Mouse (Mus musculus): Measurements from ENCODE around the gene Larp1b. TPM values are rescaled to one million over a fixed set of nuclear protein-coding genes. Genes with fewer than 3 reads are reported as not detected.

The Larp1b gene
- polyA plus RNA-seq (2012; rRNA removed): 10.4 and 12.1 TPM in 2 replicates

GRCm38 (mm10) chr3:40949170-40949902 lies at the start of gene Larp1b:
Larp1b (plus strand) TSS chr3:40949828.

DNA sequence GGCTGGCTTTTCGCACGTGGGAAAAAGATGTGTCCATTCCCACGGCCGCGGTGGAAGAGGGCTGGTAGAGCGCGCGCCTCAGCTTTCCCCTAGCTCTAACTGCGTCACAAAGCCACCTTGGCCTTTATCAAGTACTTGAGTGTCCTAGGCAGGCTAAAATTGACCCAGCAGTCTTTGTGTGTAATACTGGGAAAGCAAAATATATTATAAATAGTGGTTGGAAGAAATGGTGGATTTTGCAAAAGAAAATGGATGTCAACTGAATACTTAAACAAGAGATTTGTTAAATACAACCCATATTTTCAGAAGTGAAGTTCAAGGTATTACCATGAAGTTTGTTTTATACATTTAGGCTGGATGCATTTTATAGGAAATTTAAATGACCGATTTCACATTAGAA lies 47.2 kb upstream of the Larp1b start, which contains the start of gene 1700034I23Rik:
TSS of gene 1700034I23Rik (minus strand) at position 101 of the 400 bp plus-strand sequence.

GRCm38 (mm10) chr3:41082885-41083789 lies 133.5 kb downstream of the Larp1b start, which contains the start of gene Pgrmc2:
Pgrmc2 (minus strand) TSS chr3:41083046.

Other genes starting within 250 kb of the Larp1b start
- 0.23 and 0.28 TPM in 2 replicates for gene Slc25a31, start 241.0 kb upstream of the Larp1b start, polyA plus RNA-seq (2012; rRNA removed)
- 16.2 and 21.1 TPM in 2 replicates for gene Hspa4l, start 205.3 kb upstream of the Larp1b start, polyA plus RNA-seq (2012; rRNA removed)
- 9.1 and 10.5 TPM in 2 replicates for gene Plk4, start 149.8 kb upstream of the Larp1b start, polyA plus RNA-seq (2012; rRNA removed)
- 14.3 and 16.5 TPM in 2 replicates for gene Mfsd8, start 102.9 kb upstream of the Larp1b start, polyA plus RNA-seq (2012; rRNA removed)
- gene Abhd18, start 102.9 kb upstream of the Larp1b start, polyA plus RNA-seq (2012; rRNA removed): 11.3 and 12.0 TPM in 2 replicates
- 0.09 and 0.13 TPM in 2 replicates for gene 1700034I23Rik, start 47.3 kb upstream of the Larp1b start, polyA plus RNA-seq (2012; rRNA removed)
- 35.2 and 36.3 TPM in 2 replicates for gene Pgrmc2, start 133.2 kb downstream of the Larp1b start, polyA plus RNA-seq (2012; rRNA removed)